Mouse (Mus musculus) liver, postnatal 0 days (tissue): ENCODE data around the gene Snap47.

ENCODE experiments used
- CTCF ChIP-seq: sonication (generic); IDR thresholded peaks from 2 replicates; pipeline ENCODE4 v1.5.1; 2016; ENCODE audit warnings: antibody characterized with exemption, low read depth
- EP300 ChIP-seq: IDR thresholded peaks from 2 replicates; pipeline ENCODE4 v1.6.1; 2016; ENCODE audit warnings: antibody characterized with exemption, low read depth, mild to moderate bottlenecking

- TF ChIP-seq CTCF (no peak), EP300 (no peak)
These were observed 20.7 kb upstream of the Snap47 start for GRCm38 (mm10) chr11:59471413-59472325.
